Mouse (Mus musculus) E14TG2a.4 (cell line): ENCODE results near the gene Sap25.
A peak's percentile ranks its signal among the peaks of the same experiment; 100 is the strongest.

Source experiments
- H3K27me3 ChIP-seq: 2 replicates; pipeline ENCODE4 v1.6.1; 2014; ENCODE audit warnings: low read length, control low read depth; ENCODE audit not compliant: insufficient read depth
- H3K36me3 ChIP-seq: 2 replicates; pipeline ENCODE4 v1.6.1; 2014; ENCODE audit warnings: low read length, control low read depth; ENCODE audit not compliant: insufficient read depth
- H3K4me1 ChIP-seq: replicated peaks from 2 replicates; pipeline ENCODE4 v1.6.1; 2014; ENCODE audit warnings: low read depth, low read length, control low read depth
- H3K4me3 ChIP-seq: replicated peaks from 2 replicates; pipeline ENCODE4 v1.5.1; 2014; ENCODE audit warnings: mild to moderate bottlenecking, low read length
- H3K9me3 ChIP-seq: 2 replicates; pipeline ENCODE4 v1.6.1; 2014; ENCODE audit warnings: low read length, control low read depth
- CTCF ChIP-seq: conservative IDR thresholded peaks from 2 replicates; pipeline ENCODE4 v1.5.1; 2014; ENCODE audit warnings: low read length
- NANOG ChIP-seq: IDR thresholded peaks from 2 replicates; pipeline ENCODE4 v1.6.1; 2014; ENCODE audit warnings: borderline replicate concordance, low read length, mixed read lengths
- POU5F1 ChIP-seq: IDR thresholded peaks from 2 replicates; pipeline ENCODE4 v1.6.1; 2014; ENCODE audit warnings: low read length, borderline replicate concordance

Sap25 gene

GRCm38 (mm10) chr5:137601365-137601729 is 39.8 kb upstream of the Sap25 start:
- peaks cover 44% of the 10 kb centered on the region for H3K36me3 ChIP-seq
- TF ChIP-seq NANOG (no peak), CTCF (no peak), POU5F1 (no peak)
- H3K4me1 ChIP-seq: peaks cover 65% of the 10 kb centered on the region
- H3K4me3 ChIP-seq: peak overlapping the region; percentile 90
- no peaks in the 10 kb centered on the region for H3K27me3 ChIP-seq
- no peaks in the 10 kb centered on the region for H3K9me3 ChIP-seq

GRCm38 (mm10) chr5:137607860-137608653 is 33.1 kb upstream of the Sap25 start:
- TF ChIP-seq NANOG (no peak), POU5F1 (no peak)
- no peaks in the 10 kb centered on the region for H3K9me3 ChIP-seq
- H3K4me1 ChIP-seq: peaks cover 90% of the 10 kb centered on the region
- H3K36me3 ChIP-seq: peaks cover 47% of the 10 kb centered on the region
- no peaks in the 10 kb centered on the region for H3K27me3 ChIP-seq
- H3K4me3 ChIP-seq: peak overlapping the region; percentile 80

GRCm38 (mm10) chr5:137608654-137609190 is 32.4 kb upstream of the Sap25 start:
- Histone ChIP-seq H3K36me3 (peaks cover 41% of the 10 kb centered on the region), H3K27me3 (no peaks in the 10 kb centered on the region), H3K4me3 (peak overlapping the region; percentile 80), H3K4me1 (peaks cover 90% of the 10 kb centered on the region), H3K9me3 (no peaks in the 10 kb centered on the region)
- no peak for TF ChIP-seq CTCF
- no peak for TF ChIP-seq NANOG
- TF ChIP-seq POU5F1: no peak

- Histone ChIP-seq H3K4me3 (peak overlapping the region; percentile 80), H3K27me3 (no peaks in the 10 kb centered on the region), H3K9me3 (no peaks in the 10 kb centered on the region), H3K4me1 (peaks cover 89% of the 10 kb centered on the region), H3K36me3 (peaks cover 35% of the 10 kb centered on the region)
- TF ChIP-seq POU5F1 (no peak), NANOG (no peak), CTCF (no peak)
Measured at GRCm38 (mm10) chr5:137609292-137609691, 31.8 kb upstream of the Sap25 start.

GRCm38 (mm10) chr5:137610056-137610455 is 31.1 kb upstream of the Sap25 start:
- Histone ChIP-seq H3K36me3 (peaks cover 30% of the 10 kb centered on the region), H3K4me1 (peaks cover 92% of the 10 kb centered on the region), H3K9me3 (no peaks in the 10 kb centered on the region), H3K4me3 (peak overlapping the region; percentile 80), H3K27me3 (no peaks in the 10 kb centered on the region)
- TF ChIP-seq NANOG (no peak), CTCF (no peak)

- no peaks in the 10 kb centered on the region for H3K9me3 ChIP-seq
- H3K36me3 ChIP-seq: peaks cover 23% of the 10 kb centered on the region
- no peak for TF ChIP-seq NANOG
- peaks cover 91% of the 10 kb centered on the region for H3K4me1 ChIP-seq
- no peaks in the 10 kb centered on the region for H3K27me3 ChIP-seq
- H3K4me3 ChIP-seq: peak overlapping the region; percentile 80
Measured at GRCm38 (mm10) chr5:137610548-137611244, 30.4 kb upstream of the Sap25 start.

GRCm38 (mm10) chr5:137611245-137611602 is 29.9 kb upstream of the Sap25 start:
- Histone ChIP-seq H3K4me3 (peak overlapping the region; percentile 80), H3K36me3 (peaks cover 18% of the 10 kb centered on the region), H3K27me3 (no peaks in the 10 kb centered on the region), H3K4me1 (peaks cover 89% of the 10 kb centered on the region), H3K9me3 (no peaks in the 10 kb centered on the region)
- no peak for TF ChIP-seq NANOG
- TF ChIP-seq POU5F1: no peak
- TF ChIP-seq CTCF: no peak

GRCm38 (mm10) chr5:137613076-137613475 is 28.1 kb upstream of the Sap25 start:
- Histone ChIP-seq H3K4me3 (peak overlapping the region; percentile 80), H3K27me3 (no peaks in the 10 kb centered on the region), H3K4me1 (peaks cover 76% of the 10 kb centered on the region), H3K9me3 (no peaks in the 10 kb centered on the region), H3K36me3 (no peaks in the 10 kb centered on the region; the same call in 1 of the 2 replicates)
- TF ChIP-seq NANOG (no peak), POU5F1 (no peak), CTCF (no peak)

- Histone ChIP-seq H3K27me3 (0 out of 2 replicates have a peak, but pooled peaks cover 1% of the 10 kb centered on the region), H3K4me3 (peak within 1 kb of the TSS; percentile 80), H3K36me3 (no peaks in the 10 kb centered on the region; the same call in 1 of the 2 replicates), H3K4me1 (peaks cover 72% of the 10 kb centered on the region), H3K9me3 (no peaks in the 10 kb centered on the region)
- TF ChIP-seq CTCF: no peak
- TF ChIP-seq POU5F1: no peak
- no peak for TF ChIP-seq NANOG
Measured at GRCm38 (mm10) chr5:137613550-137613949, 27.6 kb upstream of the Sap25 start, which contains the start of gene Pcolce. Gene Pcolce (minus strand): TSS chr5:137613784.
